Mouse (Mus musculus) embryo, embryonic 9.5 days (tissue): ENCODE results near the gene Rrbp1.

Source experiments
- DNase-seq: peaks from one replicate; pipeline ENCODE4 v3.0.0-alpha.2; 2017; ENCODE audit errors: extremely low spot score

Rrbp1 gene

GRCm38 (mm10) chr2:143915600-143916135 is 95.4 kb downstream of the Rrbp1 start:
- DNase-seq = no peak

GRCm38 (mm10) chr2:143914760-143915599 is 96.1 kb downstream of the Rrbp1 start, which contains the start of gene Dstn:
TSS of gene Dstn (plus strand) at chr2:143915320.
- DNase-seq = peak; percentile 99

- DNase-seq = peak; percentile 25
These were observed 96.8 kb downstream of the Rrbp1 start for GRCm38 (mm10) chr2:143914221-143914620.

- no peak for DNase-seq
These were observed 98.9 kb downstream of the Rrbp1 start for GRCm38 (mm10) chr2:143912199-143912598.

GRCm38 (mm10) chr2:143909230-143909629 is 101.8 kb downstream of the Rrbp1 start:
- no peak for DNase-seq

GRCm38 (mm10) chr2:143904896-143905295 is 106.2 kb downstream of the Rrbp1 start:
- no peak for DNase-seq

GRCm38 (mm10) chr2:143903376-143904045 is 107.6 kb downstream of the Rrbp1 start:
- DNase-seq = no peak

GRCm38 (mm10) chr2:143900821-143901351 is 110.2 kb downstream of the Rrbp1 start:
- DNase-seq = no peak

- DNase-seq = no peak
These were observed 111.4 kb downstream of the Rrbp1 start for GRCm38 (mm10) chr2:143899470-143900220.
